Mouse (Mus musculus): ENCODE data around the gene Hprt. TPM values are rescaled to one million over a fixed set of nuclear protein-coding genes. Genes with fewer than 3 reads are reported as not detected.
A peak's percentile ranks its signal among the peaks of the same experiment; 100 is the strongest.
"Not testable (repeated sequence)": the region's sequence is repeated elsewhere in the genome, so short reads cannot be mapped to it uniquely, and the experiment has no call there.

The Hprt gene
- polyA plus RNA-seq (2015; fragmentation: Nextera tagmentation; extraction: Ambion mirVana) = 80.2 and 83.4 TPM in 2 replicates

GRCm38 (mm10) chrX:52987905-52988783 lies at the start of gene Hprt:
TSS of gene Hprt (plus strand) at chrX:52988137.
- H3K27me3 ChIP-seq (replicated peaks) = no peaks in the 10 kb centered on the region
- peak within 1 kb of the TSS; percentile 48 for H3K4me2 ChIP-seq
- H3K4me1 ChIP-seq = peaks cover 9% of the 10 kb centered on the region
- H3K27ac ChIP-seq = peak within 1 kb of the TSS; percentile 91
- ATAC-seq (replicated peaks) = peak; percentile 98
- peak within 1 kb of the TSS; percentile 70 for H3K4me3 ChIP-seq
- H3K36me3 ChIP-seq (replicated peaks) = no peaks in the 10 kb centered on the region
- H3K9me3 ChIP-seq = no peaks in the 10 kb centered on the region
- WGBS = 22% methylated on average over 70 of the region's 72 CpGs
- H3K9ac ChIP-seq = peak within 1 kb of the TSS; percentile 86

GRCm38 (mm10) chrX:52945509-52945908 lies 42.4 kb upstream of the Hprt start:
- no peaks in the 10 kb centered on the region for H3K9me3 ChIP-seq
- H3K27ac ChIP-seq = no peak overlapping the region
- no peak overlapping the region for H3K4me2 ChIP-seq
- no peak overlapping the region for H3K9ac ChIP-seq
- no peaks in the 10 kb centered on the region for H3K27me3 ChIP-seq (replicated peaks)
- ATAC-seq (replicated peaks) = no peak
- 0 out of 2 replicates have a peak, but pooled peaks cover 12% of the 10 kb centered on the region for H3K36me3 ChIP-seq (replicated peaks)
- no peak overlapping the region for H3K4me3 ChIP-seq
- 90% methylated on average over 5 of the region's 5 CpGs for WGBS
- no peaks in the 10 kb centered on the region for H3K4me1 ChIP-seq

- no peak overlapping the region for H3K4me3 ChIP-seq
- no peaks in the 10 kb centered on the region for H3K4me1 ChIP-seq
- H3K27ac ChIP-seq = no peak overlapping the region
- H3K9ac ChIP-seq = no peak overlapping the region
- WGBS = 67% methylated on average over 2 of the region's 2 CpGs
- H3K4me2 ChIP-seq = no peak overlapping the region
- no peak for ATAC-seq (replicated peaks)
- no peaks in the 10 kb centered on the region for H3K9me3 ChIP-seq
- H3K36me3 ChIP-seq (replicated peaks) = 0 out of 2 replicates have a peak, but pooled peaks cover 9% of the 10 kb centered on the region
- H3K27me3 ChIP-seq (replicated peaks) = no peaks in the 10 kb centered on the region
These were observed 38.2 kb upstream of the Hprt start for GRCm38 (mm10) chrX:52949713-52950112.

GRCm38 (mm10) chrX:52956942-52957341 lies 31.0 kb upstream of the Hprt start:
- Histone ChIP-seq H3K9me3 (no peaks in the 10 kb centered on the region), H3K27ac (no peak overlapping the region), H3K4me1 (no peaks in the 10 kb centered on the region), H3K4me2 (no peak overlapping the region), H3K36me3 (replicated peaks) (no peaks in the 10 kb centered on the region), H3K4me3 (no peak overlapping the region), H3K27me3 (replicated peaks) (no peaks in the 10 kb centered on the region), H3K9ac (no peak overlapping the region)
- 91% methylated on average over 4 of the region's 4 CpGs for WGBS
- no peak for ATAC-seq (replicated peaks)

GRCm38 (mm10) chrX:52961559-52962110 lies 26.3 kb upstream of the Hprt start:
- no peaks in the 10 kb centered on the region for H3K27me3 ChIP-seq (replicated peaks)
- H3K9ac ChIP-seq = no peak overlapping the region
- H3K9me3 ChIP-seq = no peaks in the 10 kb centered on the region
- H3K4me3 ChIP-seq = no peak overlapping the region
- H3K4me2 ChIP-seq = no peak overlapping the region
- ATAC-seq (replicated peaks) = no peak
- H3K27ac ChIP-seq = no peak overlapping the region
- no peaks in the 10 kb centered on the region for H3K4me1 ChIP-seq
- WGBS = 52% methylated on average over 5 of the region's 5 CpGs
- no peaks in the 10 kb centered on the region for H3K36me3 ChIP-seq (replicated peaks)

- ATAC-seq (replicated peaks) = no peak
- Histone ChIP-seq H3K4me2 (no peak overlapping the region), H3K9ac (no peak overlapping the region), H3K4me3 (no peak overlapping the region), H3K27ac (no peak overlapping the region), H3K4me1 (no peaks in the 10 kb centered on the region), H3K36me3 (replicated peaks) (no peaks in the 10 kb centered on the region), H3K27me3 (replicated peaks) (no peaks in the 10 kb centered on the region), H3K9me3 (no peaks in the 10 kb centered on the region)
- 90% methylated on average over 2 of the region's 2 CpGs for WGBS
These were observed 22.8 kb upstream of the Hprt start for GRCm38 (mm10) chrX:52965149-52965548.

- H3K4me3 ChIP-seq = no peak overlapping the region
- 61% methylated on average over 3 of the region's 3 CpGs for WGBS
- no peaks in the 10 kb centered on the region for H3K4me1 ChIP-seq
- no peak for ATAC-seq (replicated peaks)
- H3K9ac ChIP-seq = no peak overlapping the region
- no peaks in the 10 kb centered on the region for H3K27me3 ChIP-seq (replicated peaks)
- no peak overlapping the region for H3K27ac ChIP-seq
- H3K4me2 ChIP-seq = no peak overlapping the region
- no peaks in the 10 kb centered on the region for H3K36me3 ChIP-seq (replicated peaks)
- H3K9me3 ChIP-seq = no peaks in the 10 kb centered on the region
These were observed 16.5 kb upstream of the Hprt start for GRCm38 (mm10) chrX:52971211-52972006.

- 53% methylated on average over 1 of the region's 1 CpGs for WGBS
- no peaks in the 10 kb centered on the region for H3K36me3 ChIP-seq (replicated peaks)
- H3K27me3 ChIP-seq (replicated peaks) = no peaks in the 10 kb centered on the region
- no peak overlapping the region for H3K4me3 ChIP-seq
- ATAC-seq (replicated peaks) = no peak
- no peaks in the 10 kb centered on the region for H3K9me3 ChIP-seq
- no peak overlapping the region for H3K4me2 ChIP-seq
- no peak overlapping the region for H3K27ac ChIP-seq
- no peaks in the 10 kb centered on the region for H3K4me1 ChIP-seq
- H3K9ac ChIP-seq = no peak overlapping the region
These were observed 15.8 kb upstream of the Hprt start for GRCm38 (mm10) chrX:52972129-52972528.

- no peak for ATAC-seq (replicated peaks)
- no peaks in the 10 kb centered on the region for H3K27me3 ChIP-seq (replicated peaks)
- no peak overlapping the region for H3K4me3 ChIP-seq
- no peak overlapping the region for H3K4me2 ChIP-seq
- H3K4me1 ChIP-seq = no peaks in the 10 kb centered on the region
- H3K9ac ChIP-seq = no peak overlapping the region
- 79% methylated on average over 1 of the region's 1 CpGs for WGBS
- H3K9me3 ChIP-seq = no peaks in the 10 kb centered on the region
- H3K36me3 ChIP-seq (replicated peaks) = no peaks in the 10 kb centered on the region
- no peak overlapping the region for H3K27ac ChIP-seq
These were observed 15.3 kb upstream of the Hprt start for GRCm38 (mm10) chrX:52972680-52973079.

- Histone ChIP-seq H3K27ac (no peak overlapping the region), H3K4me3 (no peak overlapping the region), H3K36me3 (replicated peaks) (no peaks in the 10 kb centered on the region), H3K27me3 (replicated peaks) (no peaks in the 10 kb centered on the region), H3K9ac (no peak overlapping the region), H3K4me1 (no peaks in the 10 kb centered on the region), H3K9me3 (no peaks in the 10 kb centered on the region), H3K4me2 (no peak overlapping the region)
- WGBS = 46% methylated on average over 1 of the region's 1 CpGs
- ATAC-seq (replicated peaks) = no peak
These were observed 9.4 kb upstream of the Hprt start for GRCm38 (mm10) chrX:52978576-52978975.

- WGBS = 70% methylated on average over 3 of the region's 3 CpGs
These were observed 6.6 kb upstream of the Hprt start for GRCm38 (mm10) chrX:52981378-52981777.

GRCm38 (mm10) chrX:52994726-52995125 lies 6.8 kb downstream of the Hprt start:
- H3K4me2 ChIP-seq; H3K4me1 ChIP-seq; H3K36me3 ChIP-seq (replicated peaks); H3K9ac ChIP-seq; H3K4me3 ChIP-seq; H3K27ac ChIP-seq; H3K27me3 ChIP-seq (replicated peaks); ATAC-seq (replicated peaks); H3K9me3 ChIP-seq: not testable (repeated sequence)
- 74% methylated on average over 5 of the region's 5 CpGs for WGBS

More at GRCm38 (mm10) chrX:52981378-52981777, 6.6 kb upstream of the Hprt start:
- no peaks in the 10 kb centered on the region for H3K36me3 ChIP-seq (replicated peaks)
- no peaks in the 10 kb centered on the region for H3K27me3 ChIP-seq (replicated peaks)
- H3K4me1 ChIP-seq = no peaks in the 10 kb centered on the region
- no peak overlapping the region for H3K4me2 ChIP-seq
- no peak overlapping the region for H3K9ac ChIP-seq
- H3K27ac ChIP-seq = no peak overlapping the region
- ATAC-seq (replicated peaks) = no peak
- H3K4me3 ChIP-seq = no peak overlapping the region
- H3K9me3 ChIP-seq = no peaks in the 10 kb centered on the region

Measured in midbrain, embryonic 15.5 days (tissue).